Mouse (Mus musculus) thymus, postnatal 4 days (tissue): ENCODE results near the gene Zfp101.

Source experiments
- DNase-seq: peaks from one replicate; pipeline ENCODE4 v3.0.0; 2021

Zfp101 gene

DNA sequence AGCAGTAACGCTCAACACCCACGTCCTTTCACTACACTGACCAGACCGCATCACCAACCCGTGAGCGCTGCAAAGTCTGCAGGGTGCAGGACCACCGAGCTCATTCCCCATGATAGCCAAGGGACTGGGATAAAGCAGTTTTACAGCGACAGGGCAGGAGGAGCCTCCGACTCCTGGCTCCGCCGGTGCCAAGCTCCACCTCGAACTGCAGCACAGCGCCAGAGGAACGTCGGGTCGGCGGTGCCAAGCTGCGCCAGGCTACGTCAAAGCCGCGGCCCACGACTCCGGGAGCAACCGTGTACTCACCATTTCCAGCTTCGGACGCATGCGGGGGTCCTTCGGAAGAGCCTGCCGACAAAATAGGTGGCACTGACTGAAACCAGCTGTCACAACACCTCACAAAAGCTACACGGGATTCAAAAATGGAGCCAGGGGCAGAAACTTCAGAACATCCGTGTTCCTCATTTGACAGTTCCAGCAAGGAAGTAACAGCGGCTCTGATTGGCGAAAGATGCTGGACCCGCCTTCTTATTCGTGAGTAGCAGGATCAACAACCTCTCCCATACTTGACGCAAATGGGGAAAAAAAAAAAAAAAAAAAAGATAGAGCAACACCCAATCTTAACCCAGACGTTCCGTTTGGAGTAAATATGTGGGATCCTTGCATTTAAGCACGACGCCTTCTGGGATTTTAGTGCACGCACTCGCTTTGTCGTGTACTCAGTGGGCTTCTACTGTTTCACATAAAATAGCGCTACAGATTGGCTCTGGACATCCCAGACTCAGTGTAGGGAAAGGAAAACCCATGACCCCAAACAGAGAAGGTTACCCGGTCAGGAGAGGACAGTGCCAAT lies at the start of gene Zfp101:
Gene Zfp101 (minus strand): TSS at position 460 of the 853 bp plus-strand sequence.
- DNase-seq = peak; percentile 80

DNA sequence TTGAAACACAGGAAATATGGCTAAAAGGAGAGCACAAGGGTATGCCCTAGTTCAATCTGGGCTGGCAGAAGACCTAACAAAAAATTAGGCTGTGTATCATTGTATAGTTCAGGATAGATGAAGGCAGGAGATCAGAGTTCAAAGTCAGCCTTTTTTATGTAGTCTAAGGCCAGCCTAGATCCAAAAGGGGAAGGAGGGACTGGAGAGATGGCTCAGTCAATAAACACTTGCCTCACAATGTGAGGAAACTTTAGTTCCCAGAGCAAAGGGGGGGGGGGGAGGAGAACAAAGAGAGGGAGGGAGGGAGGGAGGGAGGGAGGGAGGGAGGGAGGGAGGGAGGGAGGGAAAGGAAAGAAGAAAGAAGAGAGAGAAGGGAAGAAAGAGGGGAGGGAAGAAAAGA lies 46.7 kb upstream of the Zfp101 start:
- DNase-seq = no peak

DNA sequence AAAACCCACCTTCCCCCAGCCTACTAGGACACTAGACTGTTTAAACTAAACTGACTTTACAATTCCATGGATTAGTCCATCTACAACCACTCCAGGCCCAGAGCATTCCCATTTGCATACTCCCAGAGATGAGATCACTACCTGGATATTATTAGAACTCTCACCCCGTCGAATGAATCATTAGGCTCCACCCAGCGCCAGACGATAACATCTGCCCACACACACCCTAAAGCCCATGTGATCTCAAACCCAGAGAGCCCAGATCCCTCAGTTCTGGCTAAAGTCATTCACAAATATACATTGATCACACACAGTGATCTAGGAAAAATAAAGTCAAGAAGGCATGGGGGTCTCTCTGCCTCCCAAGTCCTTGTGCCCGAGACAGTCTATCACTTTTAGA lies 45.5 kb upstream of the Zfp101 start:
- DNase-seq = no peak

DNA sequence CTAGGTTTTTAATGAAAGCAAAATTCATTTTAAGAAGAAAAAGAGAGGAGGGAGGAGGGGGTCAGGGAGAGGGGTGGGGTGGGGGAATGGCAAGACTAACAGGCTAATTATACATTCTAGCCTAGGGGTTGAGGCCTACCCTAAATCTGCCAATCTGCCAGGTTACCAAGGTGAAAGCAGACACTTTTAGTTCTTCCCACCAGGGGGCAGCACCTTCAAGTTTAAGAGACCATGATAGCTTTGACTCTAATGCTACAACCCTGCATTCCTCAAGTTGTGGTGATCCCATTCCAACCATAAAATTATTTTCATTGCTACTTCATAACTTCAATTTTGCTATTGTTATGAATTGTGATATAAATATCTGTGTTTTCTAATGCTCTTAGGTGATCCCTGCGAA lies 44.7 kb upstream of the Zfp101 start:
- peak; percentile 85 for DNase-seq

DNA sequence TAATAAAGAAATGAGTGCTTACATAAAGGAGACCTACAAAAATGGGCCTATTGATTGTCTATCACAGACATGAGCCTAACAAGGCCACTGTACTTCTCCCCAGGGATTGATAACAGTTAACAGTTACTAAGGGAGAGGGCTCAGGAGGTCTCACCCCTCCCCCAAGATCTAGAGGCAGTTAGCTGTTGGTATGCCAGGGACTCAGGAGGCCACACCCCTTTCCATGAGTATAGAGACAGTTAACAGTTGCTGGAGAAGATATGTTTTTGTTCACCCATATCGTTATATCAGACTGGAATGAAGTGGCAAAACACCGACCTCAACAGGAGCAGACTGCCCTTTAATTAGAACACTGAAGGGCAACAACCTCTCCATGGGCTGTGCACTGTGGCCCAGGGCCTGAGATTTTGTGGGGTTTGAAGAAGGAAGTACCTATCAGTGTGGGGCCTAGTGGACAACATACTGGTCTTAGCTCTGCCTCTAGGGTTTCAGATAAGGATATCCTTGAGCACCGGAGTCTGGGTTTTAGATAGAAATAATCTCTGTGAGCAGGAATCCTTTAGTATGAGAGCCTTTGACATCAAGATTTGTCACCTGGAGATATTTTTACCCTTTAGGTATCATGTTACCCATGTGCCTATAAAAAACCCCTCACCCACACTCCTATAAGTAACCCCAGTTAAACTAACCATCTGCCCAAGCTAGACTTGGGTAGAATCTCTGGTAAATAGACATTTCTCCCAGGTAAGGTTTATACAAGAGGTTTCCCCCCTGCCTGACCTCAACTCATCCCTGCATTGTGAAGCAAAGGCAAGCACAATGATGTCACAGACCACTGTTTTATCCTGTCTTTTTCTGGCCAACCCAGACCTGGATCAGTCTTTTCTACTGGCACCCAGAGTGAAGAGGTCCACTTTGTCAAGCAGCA lies 37.8 kb upstream of the Zfp101 start, which contains the start of gene Actl9:
Gene Actl9 (plus strand): TSS at position 878 of the 928 bp plus-strand sequence.
- DNase-seq = no peak

DNA sequence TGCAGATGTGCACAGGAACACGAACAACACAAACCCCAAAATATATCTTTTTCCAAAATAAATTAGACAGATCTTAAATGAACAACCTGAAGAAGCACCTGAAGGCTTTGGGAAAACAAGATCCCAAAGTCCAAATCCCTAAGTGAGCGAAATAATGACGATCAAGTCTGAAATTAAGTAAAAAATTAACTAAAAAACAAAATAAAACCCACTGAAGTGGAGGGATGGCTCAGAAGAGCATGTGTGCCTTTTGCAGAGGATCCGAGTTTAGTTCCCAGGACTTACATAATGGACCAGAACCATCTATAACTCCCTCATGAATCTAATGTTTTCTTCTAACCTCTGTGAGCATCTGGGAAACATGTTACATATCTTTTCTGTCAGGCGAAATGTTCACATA lies 2.2 kb downstream of the Zfp101 start:
- no peak for DNase-seq

DNA sequence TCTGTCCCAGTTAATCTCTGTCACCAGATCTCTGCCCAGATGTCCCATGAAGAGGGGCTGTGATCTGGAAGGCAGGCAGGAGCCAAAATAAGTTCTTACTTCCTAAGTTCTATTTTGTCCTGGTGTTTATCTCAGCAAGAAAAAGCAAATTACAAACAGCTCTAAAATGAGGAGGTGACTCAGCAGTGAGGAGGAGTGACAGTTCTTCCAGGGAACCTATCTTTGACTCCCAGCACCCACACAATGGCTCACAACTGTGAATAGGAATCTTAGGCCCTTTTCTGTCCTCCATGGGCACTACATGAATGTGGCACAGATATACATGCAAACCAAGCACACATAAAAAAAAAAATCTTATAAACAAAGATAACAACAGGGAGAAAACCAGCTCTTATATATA lies 8.7 kb downstream of the Zfp101 start:
- no peak for DNase-seq

DNA sequence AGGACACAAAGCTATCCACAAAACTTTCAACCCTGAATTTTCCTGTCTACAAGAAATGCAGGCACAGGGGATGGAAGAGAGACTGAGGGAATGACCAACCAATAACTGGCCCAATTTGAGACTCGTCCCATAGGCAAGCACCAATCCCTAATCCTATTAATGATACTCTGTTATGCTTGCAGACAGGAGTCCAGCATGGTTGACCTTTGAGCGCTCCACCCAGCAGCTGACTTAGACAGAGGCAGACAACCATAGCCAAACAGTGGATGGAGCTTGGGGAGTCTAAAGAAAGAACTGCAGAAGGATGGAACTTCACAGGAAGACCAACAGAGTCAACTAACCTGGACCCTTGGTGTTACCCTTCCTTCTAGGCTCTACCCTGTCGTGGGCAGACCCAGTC lies 21.6 kb downstream of the Zfp101 start:
- no peak for DNase-seq

DNA sequence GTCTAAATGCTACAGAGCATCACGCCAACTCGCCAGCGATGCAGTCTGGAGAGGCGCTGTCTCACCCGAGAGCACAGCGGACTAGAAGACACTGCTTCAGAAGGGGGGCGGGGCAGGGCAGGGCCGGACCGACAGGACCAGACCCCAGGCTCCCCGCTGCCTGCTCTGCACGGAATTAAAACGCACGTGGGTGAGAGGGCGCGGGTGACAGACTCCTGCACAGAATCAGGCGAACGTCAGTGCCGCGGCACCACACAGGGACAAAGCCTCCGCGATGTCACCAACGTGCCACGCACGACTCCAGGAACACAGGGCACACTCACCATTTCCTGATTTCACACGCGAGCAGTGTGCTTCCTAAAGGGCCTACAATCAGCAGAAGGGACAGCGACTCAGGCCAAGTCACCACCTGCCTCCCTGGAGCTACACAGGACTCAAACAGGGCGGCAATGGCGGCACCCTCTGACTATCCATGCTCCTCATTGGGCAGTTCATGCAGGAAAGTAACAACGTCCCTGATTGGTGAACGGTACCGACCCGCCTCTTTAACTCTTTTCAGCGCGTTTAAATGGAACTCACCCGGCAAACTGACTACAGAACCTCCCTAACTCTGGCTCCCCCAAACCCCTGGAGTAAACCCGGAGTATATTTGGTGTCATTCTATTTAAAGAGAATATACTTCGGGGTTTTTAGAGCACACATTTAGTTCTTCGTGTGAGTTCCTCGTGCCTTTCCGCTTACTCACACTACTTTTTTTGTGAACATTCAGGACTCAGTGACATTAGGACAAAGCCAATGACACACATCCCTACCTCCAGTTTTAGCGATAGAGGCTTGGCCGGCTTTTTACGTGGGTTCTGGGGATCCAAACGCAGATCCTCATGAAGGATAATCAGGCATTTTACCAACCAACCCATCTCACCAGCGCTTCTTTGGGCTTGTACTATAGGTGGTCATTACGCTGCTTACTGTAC lies 35.7 kb downstream of the Zfp101 start, which contains the start of gene Zfp81:
Gene Zfp81 (minus strand): TSS at position 468 of the 974 bp plus-strand sequence.
- DNase-seq = peak; percentile 80

DNA sequence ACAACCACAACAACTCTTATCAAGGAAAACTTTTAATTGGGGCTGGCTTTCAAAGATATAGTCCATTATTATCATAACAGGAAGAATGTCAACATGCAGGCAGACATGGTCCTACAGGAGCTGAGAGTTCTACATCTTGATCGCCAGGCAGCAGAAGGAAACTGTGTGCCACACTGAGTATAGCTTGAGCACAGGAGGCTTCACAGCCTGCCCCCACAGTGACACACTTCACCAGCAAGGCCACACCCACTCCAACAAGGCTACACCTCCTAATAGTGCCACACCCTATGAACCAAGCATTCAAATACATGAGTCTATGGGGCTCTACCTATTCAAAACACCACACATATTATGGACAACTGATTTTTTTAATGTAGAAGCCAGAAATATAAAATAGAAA lies 41.5 kb downstream of the Zfp101 start:
- no peak for DNase-seq
